In the genomic region with DNA sequence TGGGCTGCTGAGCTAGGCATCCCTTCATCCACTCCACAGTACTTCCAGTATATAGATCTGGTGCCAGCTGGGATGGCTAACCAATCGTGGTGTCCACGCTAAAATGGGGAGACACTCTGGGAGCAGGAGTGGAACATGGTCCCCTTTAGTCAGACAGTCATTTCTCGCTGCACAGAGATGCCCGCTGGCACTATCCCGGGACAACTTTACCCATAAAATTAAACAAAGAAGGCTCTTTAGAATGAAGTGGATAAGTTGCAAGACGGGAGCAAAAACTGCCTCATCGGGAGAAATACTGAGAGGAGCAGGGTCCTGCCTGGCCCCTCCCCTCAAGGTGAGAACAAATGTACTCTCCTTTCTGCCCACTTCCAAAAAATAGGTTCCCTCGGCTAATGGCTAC, we compare ENCODE assay signal across 8 mouse cellular contexts. TPM values are rescaled to one million over a fixed set of nuclear protein-coding genes. Genes with fewer than 3 reads are reported as not detected.
DNase-seq lines count a peak whose midpoint lies in the region; ATAC-seq and TF ChIP-seq lines count a peak whose summit lies in the region.

No protein-coding gene starts in this region.

- peak overlapping the region; percentile 62 for H3K4me3 ChIP-seq in layer of hippocampus, adult 2 months
- H3K4me3 ChIP-seq in embryonic facial prominence, embryonic 14.5 days (ENCODE audit: low read depth, low read length) = peak overlapping the region; percentile 83
- peak overlapping the region; percentile 68 for H3K4me3 ChIP-seq in intestine, embryonic 14.5 days (ENCODE audit: low read depth, low read length)
- H3K4me3 ChIP-seq in neural tube, embryonic 13.5 days = peak overlapping the region; percentile 90

- TF ChIP-seq CTCF in layer of hippocampus, adult 2 months (conservative IDR thresholded peaks at IDR 0.05) = no peak

- intact Hi-C loops in left cerebral cortex, postnatal 14 days (cut with DNase I) = no loop called here

- peaks cover 14% of the 10 kb centered on the region; the same call in 1 of the 2 replicates for H3K27me3 ChIP-seq in embryonic facial prominence, embryonic 14.5 days (replicated peaks; ENCODE audit: control insufficient read depth, insufficient read depth, low read length)
- H3K27me3 ChIP-seq in intestine, embryonic 14.5 days (replicated peaks; ENCODE audit: control insufficient read depth, insufficient read depth, low read length) = 0 out of 2 replicates have a peak, but pooled peaks cover 3% of the 10 kb centered on the region
- H3K27me3 ChIP-seq in neural tube, embryonic 13.5 days = 0 out of 2 replicates have a peak, but pooled peaks cover under 1% of the 10 kb centered on the region

- H3K9ac ChIP-seq in embryonic facial prominence, embryonic 14.5 days (ENCODE audit: low read depth, low read length) = peak overlapping the region; percentile 89
- no peak overlapping the region for H3K9ac ChIP-seq in intestine, embryonic 14.5 days (ENCODE audit: low read length)
- peak overlapping the region; percentile 99 for H3K9ac ChIP-seq in neural tube, embryonic 13.5 days

- no peak overlapping the region for H3K27ac ChIP-seq in layer of hippocampus, adult 2 months
- no peak overlapping the region for H3K27ac ChIP-seq in embryonic facial prominence, embryonic 14.5 days (replicated peaks; ENCODE audit: low read depth, low read length)
- no peak overlapping the region for H3K27ac ChIP-seq in intestine, embryonic 14.5 days (ENCODE audit: low read depth)
- H3K27ac ChIP-seq in neural tube, embryonic 13.5 days (replicated peaks) = peak overlapping the region; percentile 98

- no peaks in the 10 kb centered on the region for H3K9me3 ChIP-seq in embryonic facial prominence, embryonic 14.5 days (ENCODE audit: control insufficient read depth, low read length)
- no peaks in the 10 kb centered on the region for H3K9me3 ChIP-seq in intestine, embryonic 14.5 days (ENCODE audit: control insufficient read depth, low read length)
- H3K9me3 ChIP-seq in neural tube, embryonic 13.5 days = no peaks in the 10 kb centered on the region

- no peak; the same call in 1 of the 2 replicates for ATAC-seq in embryonic facial prominence, embryonic 14.5 days (ENCODE audit: low read depth)
- ATAC-seq in intestine, embryonic 14.5 days (replicated peaks; ENCODE audit: low FRiP score, low TSS enrichment, low read depth) = no peak
- no peak for ATAC-seq in neural tube, embryonic 13.5 days (ENCODE audit: low read depth)
- no peak for ATAC-seq in megakaryocyte progenitor cell, adult 5-6 weeks (replicated peaks; ENCODE audit: poor library complexity)

- 6% methylated on average over 8 of the region's 8 CpGs for WGBS in embryonic facial prominence, embryonic 14.5 days
- 8% methylated on average over 8 of the region's 8 CpGs for WGBS in intestine, embryonic 14.5 days
- 4% methylated on average over 8 of the region's 8 CpGs for WGBS in neural tube, embryonic 13.5 days

- peak overlapping the region; percentile 96 for H3K4me2 ChIP-seq in embryonic facial prominence, embryonic 14.5 days (ENCODE audit: low read depth, low read length)
- peak overlapping the region; percentile 85 for H3K4me2 ChIP-seq in intestine, embryonic 14.5 days (ENCODE audit: low read length)
- peak overlapping the region; percentile 87 for H3K4me2 ChIP-seq in neural tube, embryonic 13.5 days

- H3K4me1 ChIP-seq in embryonic facial prominence, embryonic 14.5 days (ENCODE audit: control insufficient read depth, insufficient read depth, low read length) = peaks cover 7% of the 10 kb centered on the region; the same call in 1 of the 2 replicates
- H3K4me1 ChIP-seq in intestine, embryonic 14.5 days (replicated peaks; ENCODE audit: control insufficient read depth, insufficient read depth, low read length) = peaks cover 18% of the 10 kb centered on the region
- peaks cover 68% of the 10 kb centered on the region for H3K4me1 ChIP-seq in neural tube, embryonic 13.5 days (replicated peaks)

- DNase-seq in layer of hippocampus, adult 2 months (ENCODE audit: low spot score in 2 of 2) = no peak
- DNase-seq in layer of hippocampus, adult 9-11 months = no peak
- DNase-seq in embryonic facial prominence, embryonic 14.5 days (ENCODE audit: low spot score) = no peak
- no peak for DNase-seq in intestine, embryonic 14.5 days (ENCODE audit: low spot score)
- no peak for DNase-seq in left cerebral cortex, postnatal 14 days (ENCODE audit: low spot score in 2 of 2)
- DNase-seq in urinary bladder, adult 18-20 months (ENCODE audit: low spot score in 2 of 2) = no peak

- peaks cover 25% of the 10 kb centered on the region for H3K36me3 ChIP-seq in embryonic facial prominence, embryonic 14.5 days (ENCODE audit: control insufficient read depth, insufficient read depth, low read length)
- H3K36me3 ChIP-seq in intestine, embryonic 14.5 days (ENCODE audit: control insufficient read depth, insufficient read depth, low read length) = peaks cover 21% of the 10 kb centered on the region
- peaks cover 40% of the 10 kb centered on the region for H3K36me3 ChIP-seq in neural tube, embryonic 13.5 days

RNA-seq across cellular contexts. Expression of gene March9, which starts 1.3 kb away (rescaled TPM):
- 10 to 100 TPM; 19.8 TPM for total RNA-seq in layer of hippocampus, adult 2 months (2021)
- 1.5 and 2.0 TPM in 2 replicates for polyA plus RNA-seq in embryonic facial prominence, embryonic 14.5 days (2014; fragmentation: Nextera tagmentation; extraction: Ambion mirVana)
- polyA plus RNA-seq in intestine, embryonic 14.5 days (2014; fragmentation: Nextera tagmentation; extraction: Ambion mirVana) = 1.4 and 1.9 TPM in 2 replicates
- polyA plus RNA-seq in neural tube, embryonic 13.5 days (2015; fragmentation: Nextera tagmentation; extraction: Ambion mirVana) = 5.4 and 6.3 TPM in 2 replicates
- 0.05 and 0.10 TPM in 2 replicates for total RNA-seq in megakaryocyte progenitor cell, adult 5-6 weeks (2015)
- 0.08 TPM in 1 of 2 replicates, not detected in the other for total RNA-seq in megakaryocyte progenitor cell, adult 5-6 weeks (2017)
- 10 to 100 TPM; 32.7 to 35.1 TPM for total RNA-seq in left cerebral cortex, postnatal 14 days (2021)

RNA-seq across cellular contexts. Expression of gene Cdk4, which starts 4.6 kb away (rescaled TPM):
- total RNA-seq in layer of hippocampus, adult 2 months (2021) = 10 to 100 TPM; 84.6 to 94.8 TPM
- 1,371 and 1,625 TPM in 2 replicates for polyA plus RNA-seq in embryonic facial prominence, embryonic 14.5 days (2014; fragmentation: Nextera tagmentation; extraction: Ambion mirVana)
- 1,915 and 2,068 TPM in 2 replicates for polyA plus RNA-seq in intestine, embryonic 14.5 days (2014; fragmentation: Nextera tagmentation; extraction: Ambion mirVana)
- polyA plus RNA-seq in neural tube, embryonic 13.5 days (2015; fragmentation: Nextera tagmentation; extraction: Ambion mirVana) = 1,139 and 1,291 TPM in 2 replicates
- total RNA-seq in megakaryocyte progenitor cell, adult 5-6 weeks (2015) = 781 and 827 TPM in 2 replicates
- 536 and 567 TPM in 2 replicates for total RNA-seq in megakaryocyte progenitor cell, adult 5-6 weeks (2017)
- 100 to 1,000 TPM in 1 of 2 experiments, 10 to 100 TPM in 1; 88.3 to 106 TPM for total RNA-seq in left cerebral cortex, postnatal 14 days (2021)

RNA-seq across cellular contexts. Expression of gene Cyp27b1, which starts 10.7 kb away (rescaled TPM):
- total RNA-seq in layer of hippocampus, adult 2 months (2021) = 1 to 10 TPM; 1.0 to 1.1 TPM
- polyA plus RNA-seq in embryonic facial prominence, embryonic 14.5 days (2014; fragmentation: Nextera tagmentation; extraction: Ambion mirVana) = 0.13 and 0.29 TPM in 2 replicates
- polyA plus RNA-seq in intestine, embryonic 14.5 days (2014; fragmentation: Nextera tagmentation; extraction: Ambion mirVana) = 0.07 and 0.15 TPM in 2 replicates
- polyA plus RNA-seq in neural tube, embryonic 13.5 days (2015; fragmentation: Nextera tagmentation; extraction: Ambion mirVana) = 0.12 and 0.28 TPM in 2 replicates
- total RNA-seq in megakaryocyte progenitor cell, adult 5-6 weeks (2015) = 0.10 TPM in 1 of 2 replicates, not detected in the other
- 0.30 TPM in 1 of 2 replicates, not detected in the other for total RNA-seq in megakaryocyte progenitor cell, adult 5-6 weeks (2017)
- under 1 TPM; 0.59 to 0.61 TPM for total RNA-seq in left cerebral cortex, postnatal 14 days (2021)

RNA-seq across cellular contexts. Expression of gene Tspan31, which starts 11.4 kb away (rescaled TPM):
- total RNA-seq in layer of hippocampus, adult 2 months (2021) = 10 to 100 TPM; 57.2 to 62.1 TPM
- 51.8 and 53.6 TPM in 2 replicates for polyA plus RNA-seq in embryonic facial prominence, embryonic 14.5 days (2014; fragmentation: Nextera tagmentation; extraction: Ambion mirVana)
- 92.4 and 114 TPM in 2 replicates for polyA plus RNA-seq in intestine, embryonic 14.5 days (2014; fragmentation: Nextera tagmentation; extraction: Ambion mirVana)
- 125 and 136 TPM in 2 replicates for polyA plus RNA-seq in neural tube, embryonic 13.5 days (2015; fragmentation: Nextera tagmentation; extraction: Ambion mirVana)
- total RNA-seq in megakaryocyte progenitor cell, adult 5-6 weeks (2015) = 93.8 and 97.5 TPM in 2 replicates
- total RNA-seq in megakaryocyte progenitor cell, adult 5-6 weeks (2017) = 67.2 and 73.0 TPM in 2 replicates
- total RNA-seq in left cerebral cortex, postnatal 14 days (2021) = 10 to 100 TPM; 67.1 to 74.5 TPM

RNA-seq across cellular contexts. Expression of gene Agap2, which starts 16.4 kb away (rescaled TPM):
- total RNA-seq in layer of hippocampus, adult 2 months (2021) = 100 to 1,000 TPM; 820 to 844 TPM
- polyA plus RNA-seq in embryonic facial prominence, embryonic 14.5 days (2014; fragmentation: Nextera tagmentation; extraction: Ambion mirVana) = 0.45 and 0.72 TPM in 2 replicates
- 0.23 and 0.26 TPM in 2 replicates for polyA plus RNA-seq in intestine, embryonic 14.5 days (2014; fragmentation: Nextera tagmentation; extraction: Ambion mirVana)
- 1.9 and 2.3 TPM in 2 replicates for polyA plus RNA-seq in neural tube, embryonic 13.5 days (2015; fragmentation: Nextera tagmentation; extraction: Ambion mirVana)
- total RNA-seq in megakaryocyte progenitor cell, adult 5-6 weeks (2015) = 5.3 and 9.7 TPM in 2 replicates
- 37.4 and 41.4 TPM in 2 replicates for total RNA-seq in megakaryocyte progenitor cell, adult 5-6 weeks (2017)
- 100 to 1,000 TPM; 704 to 706 TPM for total RNA-seq in left cerebral cortex, postnatal 14 days (2021)

Comparison
In these comparisons a context has a peak if more than half of its experiments do, and no peak if none do; other contexts are left out.
1. RNA of gene March9, which starts 1.3 kb away (total RNA-seq): 32.7 to 35.1 TPM in left cerebral cortex, postnatal 14 days and 19.8 TPM in layer of hippocampus, adult 2 months; 0.05 to 0.10 TPM in megakaryocyte progenitor cell, adult 5-6 weeks; every median in the first group is over 10 times any median in the second.
2. RNA of gene Cdk4, which starts 4.6 kb away (total RNA-seq): 536 to 827 TPM in megakaryocyte progenitor cell, adult 5-6 weeks; 88.3 to 106 TPM in left cerebral cortex, postnatal 14 days and 84.6 to 94.8 TPM in layer of hippocampus, adult 2 months; every median in the first group is over 4 times any median in the second.
3. Peak in every context shown above with its lines, with median percentiles within 50 percentile points of each other: H3K4me3 ChIP-seq and H3K4me2 ChIP-seq.